Mouse (Mus musculus) forebrain, embryonic 16.5 days (tissue): ENCODE data around the gene Nle1. TPM values are rescaled to one million over a fixed set of nuclear protein-coding genes. Genes with fewer than 3 reads are reported as not detected.

Source experiments
- ATAC-seq: fragments of 200-750 bp; cut with Nextera tagmentation; 2 replicates; pipeline ENCODE4 v1.8.0; 2017; ENCODE audit warnings: mild to moderate bottlenecking, moderate library complexity
- H3K27ac ChIP-seq: fragments of 300-500 bp; sonication (generic); 2 replicates; pipeline ENCODE4 v1.5.1; 2014; ENCODE audit warnings: low read length, control low read depth
- H3K27me3 ChIP-seq: fragments of 300-500 bp; sonication (generic); replicated peaks from 2 replicates; pipeline ENCODE4 v1.6.1; 2014; ENCODE audit warnings: low read length; ENCODE audit not compliant: control insufficient read depth, insufficient read depth
- H3K36me3 ChIP-seq: fragments of 300-500 bp; sonication (generic); 2 replicates; pipeline ENCODE4 v1.6.1; 2014; ENCODE audit not compliant: control insufficient read depth, insufficient read depth
- H3K4me1 ChIP-seq: fragments of 300-500 bp; sonication (generic); replicated peaks from 2 replicates; pipeline ENCODE4 v1.6.1; 2014; ENCODE audit warnings: low read length; ENCODE audit not compliant: control insufficient read depth, insufficient read depth
- H3K4me2 ChIP-seq: fragments of 300-500 bp; sonication (generic); 2 replicates; pipeline ENCODE4 v1.6.1; 2014; ENCODE audit warnings: mild to moderate bottlenecking, low read length, control low read depth
- H3K4me3 ChIP-seq: fragments of 300-500 bp; sonication (generic); replicated peaks from 2 replicates; pipeline ENCODE4 v1.5.1; 2014; ENCODE audit warnings: mild to moderate bottlenecking, low read length, control low read depth
- H3K9ac ChIP-seq: fragments of 300-500 bp; sonication (generic); replicated peaks from 2 replicates; pipeline ENCODE4 v1.6.1; 2014; ENCODE audit warnings: low read depth, low read length, control low read depth
- H3K9me3 ChIP-seq: fragments of 300-500 bp; sonication (generic); 2 replicates; pipeline ENCODE4 v1.6.1; 2016; ENCODE audit warnings: low read length; ENCODE audit not compliant: control insufficient read depth
- WGBS: fragments of 180-500 bp; shearing (Covaris S2); extraction: QIAGEN DNeasy Blood & Tissue Kit; methylation state at CpG from one replicate; pipeline ENCODE4 v1.1.7; 2014; 5-methylcytosine and 5-hydroxymethylcytosine counted together
- polyA plus RNA-seq: library from polyadenylated mRNA; unstranded; fragments of >200 nt; fragmentation: Nextera tagmentation; extraction: Ambion mirVana; gene quantifications from 2 replicates; pipeline ENCODE4 v1.2.1, GENCODE M21; 2015

Gene Nle1
- polyA plus RNA-seq, 1 experiment from 2014 or later = 39.7 TPM

GRCm38 (mm10) chr11:82852540-82852939, 55.7 kb downstream of the Nle1 start:
- no peaks in the 10 kb centered on the region for H3K27me3 ChIP-seq
- peaks cover 21% of the 10 kb centered on the region for H3K4me1 ChIP-seq
- H3K36me3 ChIP-seq = no peaks in the 10 kb centered on the region
- no peak overlapping the region for H3K27ac ChIP-seq
- H3K4me3 ChIP-seq = no peak overlapping the region
- 82% methylated on average over 10 of the region's 10 CpGs for WGBS
- no peak overlapping the region for H3K9ac ChIP-seq
- ATAC-seq = no peak
- no peak overlapping the region for H3K4me2 ChIP-seq
- H3K9me3 ChIP-seq = no peaks in the 10 kb centered on the region

- WGBS = 88% methylated on average over 11 of the region's 11 CpGs
Observed at GRCm38 (mm10) chr11:82852115-82852514, 56.1 kb downstream of the Nle1 start.

More at GRCm38 (mm10) chr11:82852115-82852514, 56.1 kb downstream of the Nle1 start:
- Histone ChIP-seq H3K9me3 (no peaks in the 10 kb centered on the region), H3K27me3 (no peaks in the 10 kb centered on the region), H3K36me3 (no peaks in the 10 kb centered on the region), H3K9ac (no peak overlapping the region), H3K4me3 (no peak overlapping the region), H3K4me1 (peaks cover 23% of the 10 kb centered on the region), H3K4me2 (no peak overlapping the region), H3K27ac (no peak overlapping the region)
- no peak for ATAC-seq

Other genes with a start within 250 kb of the Nle1 start
- gene Cct6b, start 144.1 kb downstream of the Nle1 start, polyA plus RNA-seq = 0.30 and 0.39 TPM in 2 replicates
- 33.5 and 35.9 TPM in 2 replicates for gene Zfp830, start 144.1 kb downstream of the Nle1 start, polyA plus RNA-seq
- 33.4 and 34.0 TPM in 2 replicates for gene Lig3, start 127.3 kb downstream of the Nle1 start, polyA plus RNA-seq
- gene Rffl, start 37.2 kb downstream of the Nle1 start, polyA plus RNA-seq = 8.8 and 9.3 TPM in 2 replicates
- gene Rad51d, start 17.8 kb downstream of the Nle1 start, polyA plus RNA-seq = 13.5 and 15.2 TPM in 2 replicates
- gene Fndc8, start 16.3 kb downstream of the Nle1 start, polyA plus RNA-seq = 0.43 and 1.1 TPM in 2 replicates
- 0.96 and 1.6 TPM in 2 replicates for gene Unc45b, start 2.1 kb upstream of the Nle1 start, polyA plus RNA-seq
- 1.3 and 1.8 TPM in 2 replicates for gene Slfn5, start 42.9 kb upstream of the Nle1 start, polyA plus RNA-seq
- gene Slfn9, start 83.4 kb upstream of the Nle1 start, polyA plus RNA-seq = 5.7 and 6.5 TPM in 2 replicates
- gene Slfn8, start 112.4 kb upstream of the Nle1 start, polyA plus RNA-seq = 0.11 and 0.26 TPM in 2 replicates
- 0.73 and 1.1 TPM in 2 replicates for gene Slfn2, start 156.7 kb upstream of the Nle1 start, polyA plus RNA-seq
- gene Slfn1, start 208.4 kb upstream of the Nle1 start, polyA plus RNA-seq = not detected in 2 replicates